ENCODE assay signal across 20 mouse cellular contexts in the genomic region with DNA sequence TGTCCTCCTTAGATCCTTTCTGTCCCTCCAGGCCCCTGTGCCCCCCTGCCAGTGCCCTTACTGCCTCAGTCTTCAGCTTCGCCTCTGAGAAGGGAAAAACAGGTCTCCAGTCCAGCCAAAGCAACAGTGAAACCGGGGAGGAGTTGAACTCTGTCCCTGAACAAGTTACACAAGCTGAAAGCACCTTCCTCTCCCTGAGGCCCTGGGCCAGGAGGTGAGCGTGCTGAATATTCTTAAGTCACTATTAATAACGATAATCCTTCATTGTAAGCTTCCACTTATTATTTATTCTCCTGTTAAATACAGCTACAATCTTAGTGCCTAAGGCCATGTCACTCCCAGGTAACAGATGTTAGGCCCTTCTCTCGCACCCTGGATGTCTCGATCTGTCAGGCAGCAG. TPM values are rescaled to one million over a fixed set of nuclear protein-coding genes. Genes with fewer than 3 reads are reported as not detected.
DNase-seq lines count a peak whose midpoint lies in the region; ATAC-seq and TF ChIP-seq lines count a peak whose summit lies in the region.
"Had no signal": no experiment of that assay in that cellular context is flagged by ENCODE, and none has a peak within 500 bp of the region (broad histone marks: within the 10 kb centered on the region; RNA-seq: fewer than 3 reads in every experiment).

No protein-coding gene starts in this region.

- DNase-seq in forebrain, embryonic 10.5 days (ENCODE audit: extremely low spot score, low spot score): no peak
- DNase-seq in forebrain, postnatal 0 days: no peak
- DNase-seq in kidney, adult 2 months: peak; percentile 56
- DNase-seq in midbrain, embryonic 10.5 days (ENCODE audit: low spot score): no peak
- no peak for DNase-seq in liver, postnatal 0 days
- DNase-seq in right cerebral cortex, postnatal 4 days: no peak
- DNase-seq: cerebellum, postnatal 25 days; layer of hippocampus, postnatal 36 days; right cerebral cortex, adult 18-20 months had no signal

- ATAC-seq in forebrain, postnatal 0 days: no peak
- no peak for ATAC-seq in kidney, embryonic 16.5 days (ENCODE audit: low FRiP score, low TSS enrichment)
- ATAC-seq in midbrain, embryonic 16.5 days: no peak
- peak; percentile 47; the same call in 1 of the 2 replicates for ATAC-seq in liver, postnatal 0 days
- ATAC-seq: forebrain, embryonic 14.5 days; inflammation-experienced regulatory T-cells, adult 6 months had no signal

- peaks cover 30% of the 10 kb centered on the region for H3K4me1 ChIP-seq in forebrain, embryonic 10.5 days
- H3K4me1 ChIP-seq in forebrain, postnatal 0 days (ENCODE audit: insufficient read depth): no peaks in the 10 kb centered on the region
- 0 out of 2 replicates have a peak, but pooled peaks cover 3% of the 10 kb centered on the region for H3K4me1 ChIP-seq in kidney, adult 2 months (ENCODE audit: control insufficient read depth, insufficient read depth, low read length)
- peaks cover 12% of the 10 kb centered on the region for H3K4me1 ChIP-seq in kidney, embryonic 16.5 days (ENCODE audit: insufficient read depth, low read length)
- peaks cover 20% of the 10 kb centered on the region for H3K4me1 ChIP-seq in midbrain, embryonic 10.5 days
- H3K4me1 ChIP-seq in midbrain, embryonic 16.5 days (ENCODE audit: control insufficient read depth, insufficient read depth, low read length): no peaks in the 10 kb centered on the region
- H3K4me1 ChIP-seq in liver, postnatal 0 days (ENCODE audit: insufficient read depth): peaks cover 8% of the 10 kb centered on the region; the same call in 1 of the 2 replicates
- H3K4me1 ChIP-seq: hindbrain, embryonic 13.5 days had no signal

- 0 out of 2 replicates have a peak overlapping the region, but pooled peaks have one; percentile 48 for H3K27ac ChIP-seq in forebrain, embryonic 10.5 days
- H3K27ac ChIP-seq in forebrain, postnatal 0 days (ENCODE audit: low read depth, low read length): no peak overlapping the region
- no peak overlapping the region for H3K27ac ChIP-seq in kidney, adult 2 months (ENCODE audit: insufficient read depth, low read depth, low read length)
- no peak overlapping the region for H3K27ac ChIP-seq in kidney, embryonic 16.5 days (ENCODE audit: low read length)
- peak overlapping the region; percentile 50; the same call in 1 of the 2 replicates for H3K27ac ChIP-seq in midbrain, embryonic 10.5 days (replicated peaks)
- H3K27ac ChIP-seq in midbrain, embryonic 16.5 days (ENCODE audit: low read length): no peak overlapping the region
- H3K27ac ChIP-seq in liver, postnatal 0 days (ENCODE audit: low read depth): peak overlapping the region; percentile 7; the same call in 1 of the 2 replicates
- H3K27ac ChIP-seq: heart, embryonic 13.5 days; hindbrain, embryonic 13.5 days had no signal

- no peak overlapping the region for H3K4me2 ChIP-seq in forebrain, postnatal 0 days (ENCODE audit: low read depth)
- H3K4me2 ChIP-seq in kidney, embryonic 16.5 days (replicated peaks; ENCODE audit: low read depth, low read length): no peak overlapping the region
- no peak overlapping the region for H3K4me2 ChIP-seq in midbrain, embryonic 16.5 days (ENCODE audit: low read length)
- H3K4me2 ChIP-seq in liver, postnatal 0 days (ENCODE audit: low read depth, low read length): no peak overlapping the region
- H3K4me2 ChIP-seq: heart, embryonic 13.5 days; hindbrain, embryonic 13.5 days; lung, embryonic 14.5 days; midbrain, embryonic 11.5 days had no signal

- TF ChIP-seq POLR2A in kidney, adult 2 months (IDR thresholded peaks at IDR 0.05; ENCODE audit: low read depth, low read length): no peak

- H3K9ac ChIP-seq in forebrain, postnatal 0 days: no peak overlapping the region
- H3K9ac ChIP-seq in kidney, embryonic 16.5 days (replicated peaks; ENCODE audit: low read length): no peak overlapping the region
- H3K9ac ChIP-seq in midbrain, embryonic 16.5 days (ENCODE audit: low read depth, low read length): no peak overlapping the region
- no peak overlapping the region for H3K9ac ChIP-seq in liver, postnatal 0 days (replicated peaks)
- H3K9ac ChIP-seq: heart, embryonic 13.5 days; hindbrain, embryonic 13.5 days; lung, embryonic 14.5 days had no signal

- H3K36me3 ChIP-seq in forebrain, embryonic 10.5 days (replicated peaks): no peaks in the 10 kb centered on the region
- H3K36me3 ChIP-seq in forebrain, postnatal 0 days (ENCODE audit: insufficient read depth): no peaks in the 10 kb centered on the region
- no peaks in the 10 kb centered on the region for H3K36me3 ChIP-seq in kidney, adult 2 months (ENCODE audit: control insufficient read depth, insufficient read depth, low read length)
- no peaks in the 10 kb centered on the region for H3K36me3 ChIP-seq in kidney, embryonic 16.5 days (ENCODE audit: insufficient read depth, low read length)
- H3K36me3 ChIP-seq in midbrain, embryonic 10.5 days: no peaks in the 10 kb centered on the region
- no peaks in the 10 kb centered on the region for H3K36me3 ChIP-seq in midbrain, embryonic 16.5 days (ENCODE audit: control insufficient read depth, insufficient read depth, low read length)
- H3K36me3 ChIP-seq in liver, postnatal 0 days (replicated peaks; ENCODE audit: insufficient read depth, low read length): no peaks in the 10 kb centered on the region
- H3K36me3 ChIP-seq: heart, embryonic 13.5 days; hindbrain, embryonic 13.5 days had no signal

- TF ChIP-seq EP300 in liver, postnatal 0 days (IDR thresholded peaks at IDR 0.05; ENCODE audit: low read depth): no peak

- H3K9me3 ChIP-seq in forebrain, embryonic 10.5 days: no peaks in the 10 kb centered on the region
- H3K9me3 ChIP-seq in forebrain, postnatal 0 days (ENCODE audit: low read length): no peaks in the 10 kb centered on the region
- H3K9me3 ChIP-seq in kidney, embryonic 16.5 days (ENCODE audit: low read length): no peaks in the 10 kb centered on the region
- no peaks in the 10 kb centered on the region for H3K9me3 ChIP-seq in midbrain, embryonic 10.5 days (replicated peaks)
- H3K9me3 ChIP-seq in midbrain, embryonic 16.5 days (replicated peaks; ENCODE audit: control insufficient read depth, low read length, poor library complexity, severe bottlenecking): no peaks in the 10 kb centered on the region
- H3K9me3 ChIP-seq in liver, postnatal 0 days (ENCODE audit: low read length): no peaks in the 10 kb centered on the region
- H3K9me3 ChIP-seq: heart, embryonic 13.5 days; hindbrain, embryonic 13.5 days had no signal

- 60% methylated on average over 6 of the region's 6 CpGs for WGBS in forebrain, embryonic 10.5 days
- WGBS in forebrain, postnatal 0 days: 78% methylated on average over 6 of the region's 6 CpGs
- 71% methylated on average over 6 of the region's 6 CpGs for WGBS in kidney, adult 2 months
- 77% methylated on average over 6 of the region's 6 CpGs for WGBS in kidney, embryonic 16.5 days
- WGBS in midbrain, embryonic 10.5 days: 75% methylated on average over 6 of the region's 6 CpGs
- 71% methylated on average over 6 of the region's 6 CpGs for WGBS in midbrain, embryonic 16.5 days
- WGBS in liver, postnatal 0 days (ENCODE audit: insufficient replicate concordance): 59% methylated on average over 6 of the region's 6 CpGs

- no peak for TF ChIP-seq CTCF in forebrain, postnatal 0 days (IDR thresholded peaks at IDR 0.05; ENCODE audit: low read depth)
- no peak for TF ChIP-seq CTCF in kidney, adult 2 months (conservative IDR thresholded peaks at IDR 0.05; ENCODE audit: insufficient read depth, insufficient read length, low read depth, low read length)
- no peak for TF ChIP-seq CTCF in liver, postnatal 0 days (IDR thresholded peaks at IDR 0.05; ENCODE audit: low read depth)

- no peaks in the 10 kb centered on the region for H3K27me3 ChIP-seq in forebrain, embryonic 10.5 days (ENCODE audit: poor library complexity, severe bottlenecking)
- no peaks in the 10 kb centered on the region for H3K27me3 ChIP-seq in forebrain, postnatal 0 days (ENCODE audit: insufficient read depth, low read length)
- H3K27me3 ChIP-seq in kidney, adult 2 months (replicated peaks; ENCODE audit: control insufficient read depth, insufficient read depth, low read length): no peaks in the 10 kb centered on the region
- H3K27me3 ChIP-seq in kidney, embryonic 16.5 days (ENCODE audit: insufficient read depth, low read length): no peaks in the 10 kb centered on the region
- H3K27me3 ChIP-seq in midbrain, embryonic 10.5 days (ENCODE audit: low read depth, poor library complexity, severe bottlenecking): peaks cover 3% of the 10 kb centered on the region
- H3K27me3 ChIP-seq in midbrain, embryonic 16.5 days (ENCODE audit: control insufficient read depth, insufficient read depth, low read depth, low read length): no peaks in the 10 kb centered on the region
- H3K27me3 ChIP-seq in liver, postnatal 0 days (ENCODE audit: insufficient read depth, low read length): no peaks in the 10 kb centered on the region
- H3K27me3 ChIP-seq: CH12.LX; heart, embryonic 13.5 days had no signal

- H3K4me3 ChIP-seq in forebrain, embryonic 10.5 days: no peak overlapping the region
- H3K4me3 ChIP-seq in forebrain, postnatal 0 days (ENCODE audit: low read depth, low read length): no peak overlapping the region
- no peak overlapping the region for H3K4me3 ChIP-seq in kidney, adult 2 months (ENCODE audit: insufficient read depth, low read depth, low read length)
- H3K4me3 ChIP-seq in kidney, embryonic 16.5 days (ENCODE audit: low read length): no peak overlapping the region
- no peak overlapping the region for H3K4me3 ChIP-seq in midbrain, embryonic 10.5 days
- no peak overlapping the region for H3K4me3 ChIP-seq in midbrain, embryonic 16.5 days (ENCODE audit: low read depth, low read length)
- H3K4me3 ChIP-seq in liver, postnatal 0 days (ENCODE audit: low read depth, low read length): no peak overlapping the region
- H3K4me3 ChIP-seq: heart, embryonic 13.5 days; hindbrain, embryonic 13.5 days had no signal

RNA-seq across cellular contexts. Expression of a gene that starts 28.9 kb away (rescaled TPM):
- polyA plus RNA-seq in forebrain, embryonic 10.5 days (2016; fragmentation: Nextera tagmentation; extraction: Ambion mirVana): 1.1 and 1.3 TPM in 2 replicates
- total RNA-seq in forebrain, postnatal 0 days (2014; rRNA removed): 9.8 and 10.8 TPM in 2 replicates
- polyA plus RNA-seq in forebrain, postnatal 0 days (2015; fragmentation: Nextera tagmentation; extraction: Ambion mirVana): 1.1 and 1.2 TPM in 2 replicates
- 8.9 and 9.6 TPM in 2 replicates for polyA plus RNA-seq in kidney, adult 2 months (2012; rRNA removed)
- 4.7 and 5.3 TPM in 2 replicates for polyA plus RNA-seq in kidney, embryonic 16.5 days (2015; fragmentation: Nextera tagmentation; extraction: Ambion mirVana)
- polyA plus RNA-seq in midbrain, embryonic 10.5 days (2016; fragmentation: Nextera tagmentation; extraction: Ambion mirVana): 1.7 and 1.8 TPM in 2 replicates
- 0.53 and 0.67 TPM in 2 replicates for polyA plus RNA-seq in midbrain, embryonic 16.5 days (2015; fragmentation: Nextera tagmentation; extraction: Ambion mirVana)
- 1.8 and 1.9 TPM in 2 replicates for polyA plus RNA-seq in liver, postnatal 0 days (2015; fragmentation: Nextera tagmentation; extraction: Ambion mirVana)

RNA-seq across cellular contexts. Expression of a gene that starts 43.1 kb away (rescaled TPM):
- polyA plus RNA-seq in forebrain, embryonic 10.5 days (2016; fragmentation: Nextera tagmentation; extraction: Ambion mirVana): 0.55 and 0.89 TPM in 2 replicates
- total RNA-seq in forebrain, postnatal 0 days (2014; rRNA removed): 96.1 and 119 TPM in 2 replicates
- polyA plus RNA-seq in forebrain, postnatal 0 days (2015; fragmentation: Nextera tagmentation; extraction: Ambion mirVana): 84.0 and 112 TPM in 2 replicates
- polyA plus RNA-seq in kidney, adult 2 months (2012; rRNA removed): 0.45 and 1.0 TPM in 2 replicates
- 0.67 and 0.91 TPM in 2 replicates for polyA plus RNA-seq in kidney, embryonic 16.5 days (2015; fragmentation: Nextera tagmentation; extraction: Ambion mirVana)
- 2.8 and 4.9 TPM in 2 replicates for polyA plus RNA-seq in midbrain, embryonic 10.5 days (2016; fragmentation: Nextera tagmentation; extraction: Ambion mirVana)
- 96.8 and 100 TPM in 2 replicates for polyA plus RNA-seq in midbrain, embryonic 16.5 days (2015; fragmentation: Nextera tagmentation; extraction: Ambion mirVana)
- not detected in 2 replicates for polyA plus RNA-seq in liver, postnatal 0 days (2015; fragmentation: Nextera tagmentation; extraction: Ambion mirVana)
- total RNA-seq: CH12.LX; heart, postnatal 25 days; monocyte, adult 5-6 weeks had no signal
- polyA plus RNA-seq: inflammation-experienced regulatory T-cells, adult 6 months had no signal

Comparison
In these comparisons a context has a peak if more than half of its experiments do, and no peak if none do; other contexts are left out.
1. H3K27ac ChIP-seq: peak in forebrain, embryonic 10.5 days (single experiment), midbrain, embryonic 10.5 days (single experiment) and liver, postnatal 0 days (single experiment); none in forebrain, postnatal 0 days (single experiment), kidney, adult 2 months (single experiment), kidney, embryonic 16.5 days (single experiment) and midbrain, embryonic 16.5 days (single experiment).
2. RNA of a gene that starts 43.1 kb away (polyA plus RNA-seq): 84.0 to 112 TPM in forebrain, postnatal 0 days and 96.8 to 100 TPM in midbrain, embryonic 16.5 days; 2.8 to 4.9 TPM in midbrain, embryonic 10.5 days, 0.45 to 1.0 TPM in kidney, adult 2 months, 0.55 to 0.89 TPM in forebrain, embryonic 10.5 days, 0.67 to 0.91 TPM in kidney, embryonic 16.5 days and not detected in liver, postnatal 0 days; every median in the first group is over 10 times any median in the second.